Mouse (Mus musculus): ENCODE data around the gene Clba1. TPM values are rescaled to one million over a fixed set of nuclear protein-coding genes. Genes with fewer than 3 reads are reported as not detected.
A peak's percentile ranks its signal among the peaks of the same experiment; 100 is the strongest.
"Not testable (repeated sequence)": the region's sequence is repeated elsewhere in the genome, so short reads cannot be mapped to it uniquely, and the experiment has no call there.

The Clba1 gene
- total RNA-seq, 2 experiments from 2014 or later = 0.31 to 0.64 TPM

GRCm38 (mm10) chr12:112842128-112842527 is 33.4 kb downstream of the Clba1 start:
- DNase-seq; intact Hi-C loops (cut with DNase I): not testable (repeated sequence)

- intact Hi-C loops (cut with DNase I) = loop anchor here (1.0 to 2.0 kb wide), 3 partner anchors 27 to 97 kb away; no protein-coding TSS in a partner anchor
- DNase-seq = peak; percentile 83 to 86
Observed at GRCm38 (mm10) chr12:112843803-112844202, 35.1 kb downstream of the Clba1 start.

GRCm38 (mm10) chr12:112847880-112848279 is 39.1 kb downstream of the Clba1 start:
- DNase-seq = no peak
- intact Hi-C loops (cut with DNase I) = no loop called here

- intact Hi-C loops (cut with DNase I) = no loop called here
- DNase-seq = no peak
Observed at GRCm38 (mm10) chr12:112849235-112850022, 40.7 kb downstream of the Clba1 start.

- intact Hi-C loops (cut with DNase I) = no loop called here
- DNase-seq = peak in 1 of 2 experiments; percentile 9
Observed at GRCm38 (mm10) chr12:112850344-112850743, 41.6 kb downstream of the Clba1 start.

GRCm38 (mm10) chr12:112851116-112851515 is 42.4 kb downstream of the Clba1 start:
- DNase-seq = peak in 1 of 2 experiments; percentile 7
- intact Hi-C loops (cut with DNase I) = no loop called here

- intact Hi-C loops (cut with DNase I) = no loop called here
- DNase-seq = no peak
Observed at GRCm38 (mm10) chr12:112853050-112853729, 44.5 kb downstream of the Clba1 start.

- intact Hi-C loops (cut with DNase I) = no loop called here
- DNase-seq = peak in 1 of 2 experiments; percentile 9
Observed at GRCm38 (mm10) chr12:112854610-112855333, 46.0 kb downstream of the Clba1 start.

GRCm38 (mm10) chr12:112856338-112856737 is 47.6 kb downstream of the Clba1 start:
- intact Hi-C loops (cut with DNase I) = no loop called here
- DNase-seq = no peak

GRCm38 (mm10) chr12:112857021-112857925 is 48.5 kb downstream of the Clba1 start:
- DNase-seq = no peak
- intact Hi-C loops (cut with DNase I) = no loop called here

GRCm38 (mm10) chr12:112858581-112859336 is 50.0 kb downstream of the Clba1 start:
- intact Hi-C loops (cut with DNase I) = no loop called here
- no peak for DNase-seq

- no peak for DNase-seq
- intact Hi-C loops (cut with DNase I) = no loop called here
Observed at GRCm38 (mm10) chr12:112859930-112860329, 51.2 kb downstream of the Clba1 start.

GRCm38 (mm10) chr12:112860765-112861164 is 52.0 kb downstream of the Clba1 start:
- DNase-seq = no peak
- intact Hi-C loops (cut with DNase I) = no loop called here

GRCm38 (mm10) chr12:112861911-112862321 is 53.2 kb downstream of the Clba1 start:
- intact Hi-C loops (cut with DNase I) = no loop called here
- no peak for DNase-seq

GRCm38 (mm10) chr12:112864804-112865203 is 56.1 kb downstream of the Clba1 start:
- DNase-seq = no peak
- intact Hi-C loops (cut with DNase I) = no loop called here

Measured in gastrocnemius, postnatal 36 days (tissue).